Mouse (Mus musculus): Measurements from ENCODE around the gene Vps37b. TPM values are rescaled to one million over a fixed set of nuclear protein-coding genes. Genes with fewer than 3 reads are reported as not detected.
"Not testable (repeated sequence)": the region's sequence is repeated elsewhere in the genome, so short reads cannot be mapped to it uniquely, and the experiment has no call there.

Vps37b gene
- polyA plus RNA-seq, 1 experiment from 2014 or later, result 50.7 TPM

DNA sequence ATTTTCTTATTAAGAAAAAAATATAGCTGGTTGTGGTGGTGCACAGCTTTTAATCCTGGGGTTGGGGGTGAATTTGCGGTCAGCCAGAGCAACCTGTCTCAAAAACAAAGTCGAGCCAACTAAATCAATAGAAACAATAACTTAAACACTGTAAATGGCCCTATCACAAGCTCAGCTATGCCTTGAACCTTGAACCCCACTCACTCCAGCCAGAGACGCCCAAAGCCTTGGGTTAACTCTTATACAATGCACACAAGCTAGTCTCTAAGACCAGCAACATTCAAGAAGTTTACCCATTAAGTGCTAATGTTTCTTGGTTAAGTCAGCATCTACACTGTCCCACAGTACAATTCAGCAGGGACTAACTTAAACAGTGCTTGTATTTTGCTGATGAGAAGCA is 37.6 kb upstream of the Vps37b start:
- H3K4me3 ChIP-seq (ENCODE audit: low read depth, low read length), result no peak overlapping the region
- H3K27me3 ChIP-seq (ENCODE audit: control insufficient read depth, insufficient read depth, low read length), result no peaks in the 10 kb centered on the region
- no peak overlapping the region for H3K9ac ChIP-seq (ENCODE audit: low read length)
- no peaks in the 10 kb centered on the region for H3K9me3 ChIP-seq (ENCODE audit: control insufficient read depth, low read length)
- no peak overlapping the region for H3K27ac ChIP-seq (ENCODE audit: low read depth, low read length)
- no peak overlapping the region for H3K4me2 ChIP-seq
- H3K36me3 ChIP-seq (ENCODE audit: control insufficient read depth, insufficient read depth, low read length), result no peaks in the 10 kb centered on the region
- no peaks in the 10 kb centered on the region; the same call in 1 of the 2 replicates for H3K4me1 ChIP-seq (ENCODE audit: control insufficient read depth, insufficient read depth, low read length)
- 83% methylated on average over 3 of the region's 3 CpGs for WGBS
- no peak for ATAC-seq (ENCODE audit: low FRiP score)
- no peak for DNase-seq (ENCODE audit: low spot score, missing footprints)

DNA sequence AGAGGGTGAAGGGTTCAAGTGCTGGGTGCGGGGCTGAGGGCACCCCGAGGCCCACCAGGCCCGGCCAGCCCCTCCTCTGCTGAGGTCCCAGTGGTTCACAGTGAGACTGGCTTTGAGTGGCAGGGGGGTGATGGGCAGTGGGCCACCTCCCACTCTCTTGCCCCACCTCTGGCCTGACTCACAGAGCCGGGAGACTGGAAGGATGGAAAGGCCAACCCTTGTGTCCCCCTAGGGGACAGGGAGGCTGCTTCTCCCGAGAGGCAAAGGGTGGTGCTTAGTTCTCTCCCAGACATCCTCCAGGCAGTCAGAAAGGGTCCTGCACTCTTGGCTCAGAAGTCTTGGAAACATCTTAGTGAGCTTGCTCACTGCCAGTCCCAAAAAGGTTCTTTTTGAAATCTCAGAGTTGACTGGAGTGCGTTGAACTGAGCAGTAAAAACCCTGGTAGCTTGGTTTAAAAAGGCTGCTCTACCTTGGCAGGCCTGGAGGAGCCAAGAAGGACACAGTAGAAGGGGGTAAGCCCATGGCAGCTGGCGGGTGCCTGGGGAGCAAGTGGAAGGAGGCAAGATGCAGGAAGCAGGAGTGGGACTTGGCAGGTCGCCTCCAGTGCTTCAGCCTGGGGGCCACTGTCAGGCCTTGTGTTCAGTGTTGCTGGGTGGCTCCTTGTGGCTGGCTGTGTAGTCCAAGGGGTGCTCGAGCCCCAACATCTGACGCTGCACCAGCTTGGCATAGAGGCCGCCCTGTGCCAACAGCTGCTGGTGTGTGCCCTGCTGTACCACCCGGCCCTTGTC is 30.2 kb upstream of the Vps37b start:
- no peak overlapping the region for H3K4me2 ChIP-seq
- H3K4me3 ChIP-seq (ENCODE audit: low read depth, low read length), result no peak overlapping the region
- H3K9me3 ChIP-seq (ENCODE audit: control insufficient read depth, low read length), result no peaks in the 10 kb centered on the region
- no peaks in the 10 kb centered on the region for H3K27me3 ChIP-seq (ENCODE audit: control insufficient read depth, insufficient read depth, low read length)
- no peaks in the 10 kb centered on the region for H3K4me1 ChIP-seq (ENCODE audit: control insufficient read depth, insufficient read depth, low read length)
- DNase-seq (ENCODE audit: low spot score, missing footprints) (no peak), ATAC-seq (ENCODE audit: low FRiP score) (no peak)
- no peaks in the 10 kb centered on the region for H3K36me3 ChIP-seq (ENCODE audit: control insufficient read depth, insufficient read depth, low read length)
- 77% methylated on average over 12 of the region's 12 CpGs for WGBS
- no peak overlapping the region for H3K27ac ChIP-seq (ENCODE audit: low read depth, low read length)
- no peak overlapping the region for H3K9ac ChIP-seq (ENCODE audit: low read length)

DNA sequence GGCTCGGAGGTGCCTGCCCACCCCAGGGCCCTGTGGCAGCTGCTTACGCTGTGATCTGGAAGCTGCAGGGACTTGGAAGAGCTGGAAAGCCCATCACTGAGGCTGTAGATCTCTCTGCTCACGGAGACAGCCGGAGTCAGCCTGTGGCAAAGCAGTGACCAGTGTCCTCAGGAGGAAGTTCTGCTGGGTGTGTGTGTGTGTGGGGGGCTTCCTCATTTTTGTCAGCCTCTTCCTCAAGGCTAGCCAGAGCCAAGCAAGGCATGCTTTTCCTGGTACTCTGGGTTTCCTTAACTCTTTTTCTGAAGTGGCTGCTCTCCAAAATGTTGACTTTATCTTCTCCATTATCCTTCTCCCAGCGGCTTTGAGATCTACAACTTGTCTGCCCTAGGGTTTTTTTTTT is 27.6 kb upstream of the Vps37b start:
- Histone ChIP-seq H3K4me3 (ENCODE audit: low read depth, low read length) (no peak overlapping the region), H3K9ac (ENCODE audit: low read length) (no peak overlapping the region), H3K27ac (ENCODE audit: low read depth, low read length) (no peak overlapping the region), H3K27me3 (ENCODE audit: control insufficient read depth, insufficient read depth, low read length) (no peaks in the 10 kb centered on the region), H3K4me1 (ENCODE audit: control insufficient read depth, insufficient read depth, low read length) (no peaks in the 10 kb centered on the region), H3K4me2 (no peak overlapping the region), H3K36me3 (ENCODE audit: control insufficient read depth, insufficient read depth, low read length) (no peaks in the 10 kb centered on the region; the same call in 1 of the 2 replicates), H3K9me3 (ENCODE audit: control insufficient read depth, low read length) (peaks cover 3% of the 10 kb centered on the region; the same call in 1 of the 2 replicates)
- WGBS, result 73% methylated on average over 5 of the region's 5 CpGs
- DNase-seq (ENCODE audit: low spot score, missing footprints), result no peak
- ATAC-seq (ENCODE audit: low FRiP score), result no peak

DNA sequence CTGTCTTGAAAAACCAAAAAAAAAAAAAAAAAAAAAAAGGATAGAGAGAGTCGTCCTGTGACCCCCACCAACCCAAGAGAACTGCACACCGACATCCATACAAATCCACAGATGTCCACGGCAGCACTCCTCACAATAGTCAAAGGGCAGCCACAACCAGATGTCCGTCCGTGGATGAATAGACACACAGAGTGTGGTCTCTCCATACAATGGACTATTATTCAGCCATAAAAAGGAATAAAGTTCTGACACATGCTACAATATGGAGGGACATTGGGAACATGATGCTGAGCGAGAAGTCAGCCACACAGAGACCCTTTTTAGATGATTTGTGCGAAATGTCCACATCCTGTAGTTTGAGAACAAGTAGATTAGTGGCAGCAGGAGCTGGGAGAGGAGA is 26.7 kb upstream of the Vps37b start:
- H3K27ac ChIP-seq (ENCODE audit: low read depth, low read length), result no peak overlapping the region
- ATAC-seq (ENCODE audit: low FRiP score), result no peak
- H3K27me3 ChIP-seq (ENCODE audit: control insufficient read depth, insufficient read depth, low read length), result no peaks in the 10 kb centered on the region
- H3K9ac ChIP-seq (ENCODE audit: low read length), result no peak overlapping the region
- H3K9me3 ChIP-seq (ENCODE audit: control insufficient read depth, low read length), result peaks cover 3% of the 10 kb centered on the region; the same call in 1 of the 2 replicates
- H3K36me3 ChIP-seq (ENCODE audit: control insufficient read depth, insufficient read depth, low read length), result no peaks in the 10 kb centered on the region; the same call in 1 of the 2 replicates
- H3K4me1 ChIP-seq (ENCODE audit: control insufficient read depth, insufficient read depth, low read length), result no peaks in the 10 kb centered on the region
- 66% methylated on average over 7 of the region's 7 CpGs for WGBS
- no peak for DNase-seq (ENCODE audit: low spot score, missing footprints)
- no peak overlapping the region for H3K4me3 ChIP-seq (ENCODE audit: low read depth, low read length)
- H3K4me2 ChIP-seq, result no peak overlapping the region

DNA sequence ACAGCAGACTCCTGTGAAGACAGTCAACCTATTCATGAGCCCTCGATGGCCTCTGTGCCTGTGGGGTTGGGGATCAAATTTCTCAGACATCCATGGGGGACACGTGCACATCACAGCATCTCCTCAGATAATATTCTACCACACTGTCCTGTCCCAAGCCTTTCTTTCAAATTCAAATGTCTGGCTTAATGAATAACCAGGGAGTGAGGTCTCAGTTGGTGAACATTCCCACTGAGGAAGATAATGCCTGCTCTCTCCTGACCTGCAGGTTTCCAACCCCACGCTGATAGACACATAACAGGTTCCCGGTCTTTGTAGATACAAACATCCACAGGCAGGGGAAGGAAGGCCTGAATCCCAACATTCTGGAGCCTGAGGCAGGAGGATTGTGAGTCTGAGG is 24.9 kb upstream of the Vps37b start:
- 47% methylated on average over 4 of the region's 4 CpGs for WGBS

DNA sequence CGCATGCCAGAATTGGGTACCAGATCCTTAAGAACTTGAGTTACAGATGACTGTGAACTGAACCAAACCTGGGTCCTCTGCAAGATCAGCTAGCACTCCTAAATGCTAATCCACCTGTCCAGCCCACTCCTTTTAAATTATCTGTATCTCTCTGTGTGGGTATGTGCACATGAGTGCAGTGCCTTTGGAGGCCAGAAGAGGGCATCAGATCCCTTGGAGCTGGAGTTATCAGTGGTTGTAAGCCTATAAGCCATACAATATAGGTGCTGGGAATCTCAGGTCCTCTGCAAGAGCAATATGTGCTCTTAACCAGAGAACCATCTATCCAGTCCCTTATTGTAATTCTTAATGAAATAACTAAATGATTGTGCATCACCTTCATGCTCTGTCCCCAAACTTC is 24.1 kb upstream of the Vps37b start:
- no peaks in the 10 kb centered on the region for H3K27me3 ChIP-seq (ENCODE audit: control insufficient read depth, insufficient read depth, low read length)

More for the DNA sequence above, 24.9 kb upstream of the Vps37b start:
- H3K9ac ChIP-seq (ENCODE audit: low read length), result no peak overlapping the region
- peak; percentile 78 for DNase-seq (ENCODE audit: low spot score, missing footprints)
- H3K27ac ChIP-seq (ENCODE audit: low read depth, low read length), result no peak overlapping the region
- no peak overlapping the region for H3K4me3 ChIP-seq (ENCODE audit: low read depth, low read length)
- no peaks in the 10 kb centered on the region; the same call in 1 of the 2 replicates for H3K36me3 ChIP-seq (ENCODE audit: control insufficient read depth, insufficient read depth, low read length)
- H3K9me3 ChIP-seq (ENCODE audit: control insufficient read depth, low read length), result peaks cover 3% of the 10 kb centered on the region; the same call in 1 of the 2 replicates
- no peak for ATAC-seq (ENCODE audit: low FRiP score)
- no peaks in the 10 kb centered on the region for H3K4me1 ChIP-seq (ENCODE audit: control insufficient read depth, insufficient read depth, low read length)
- H3K4me2 ChIP-seq, result no peak overlapping the region
- no peaks in the 10 kb centered on the region for H3K27me3 ChIP-seq (ENCODE audit: control insufficient read depth, insufficient read depth, low read length)

DNA sequence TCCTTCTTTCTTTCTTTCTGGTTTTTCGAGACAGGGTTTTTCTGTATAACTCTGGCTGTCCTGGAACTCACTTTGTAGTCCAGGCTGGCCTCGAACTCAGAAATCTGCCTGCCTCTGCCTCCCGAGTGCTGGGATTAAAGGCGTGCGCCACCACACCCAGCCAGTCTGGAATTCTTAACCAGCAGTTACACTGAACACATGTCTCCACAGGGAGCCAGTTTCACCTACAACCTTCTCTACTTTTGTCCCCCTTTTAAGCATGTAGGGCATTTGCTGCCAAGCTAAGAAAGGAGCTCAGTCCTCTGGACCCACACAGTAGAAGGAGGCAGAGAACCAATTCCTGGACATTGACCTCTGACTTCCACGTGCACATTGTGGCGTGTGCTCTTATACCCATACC is 20.6 kb upstream of the Vps37b start:
- WGBS, result 90% methylated on average over 7 of the region's 7 CpGs
- not testable (repeated sequence) for H3K9me3 ChIP-seq (ENCODE audit: control insufficient read depth, low read length); H3K4me3 ChIP-seq (ENCODE audit: low read depth, low read length); H3K9ac ChIP-seq (ENCODE audit: low read length); H3K27ac ChIP-seq (ENCODE audit: low read depth, low read length); H3K4me1 ChIP-seq (ENCODE audit: control insufficient read depth, insufficient read depth, low read length); H3K4me2 ChIP-seq; ATAC-seq (ENCODE audit: low FRiP score); DNase-seq (ENCODE audit: low spot score, missing footprints); H3K36me3 ChIP-seq (ENCODE audit: control insufficient read depth, insufficient read depth, low read length); H3K27me3 ChIP-seq (ENCODE audit: control insufficient read depth, insufficient read depth, low read length)

More for the DNA sequence above, 24.1 kb upstream of the Vps37b start:
- Histone ChIP-seq H3K4me3 (ENCODE audit: low read depth, low read length) (no peak overlapping the region), H3K9me3 (ENCODE audit: control insufficient read depth, low read length) (peaks cover 3% of the 10 kb centered on the region; the same call in 1 of the 2 replicates), H3K4me2 (no peak overlapping the region), H3K4me1 (ENCODE audit: control insufficient read depth, insufficient read depth, low read length) (no peaks in the 10 kb centered on the region), H3K9ac (ENCODE audit: low read length) (no peak overlapping the region), H3K27ac (ENCODE audit: low read depth, low read length) (no peak overlapping the region), H3K36me3 (ENCODE audit: control insufficient read depth, insufficient read depth, low read length) (no peaks in the 10 kb centered on the region; the same call in 1 of the 2 replicates)
- 96% methylated on average over 1 of the region's 1 CpGs for WGBS
- DNase-seq (ENCODE audit: low spot score, missing footprints) (peak; percentile 73), ATAC-seq (ENCODE audit: low FRiP score) (no peak)

DNA sequence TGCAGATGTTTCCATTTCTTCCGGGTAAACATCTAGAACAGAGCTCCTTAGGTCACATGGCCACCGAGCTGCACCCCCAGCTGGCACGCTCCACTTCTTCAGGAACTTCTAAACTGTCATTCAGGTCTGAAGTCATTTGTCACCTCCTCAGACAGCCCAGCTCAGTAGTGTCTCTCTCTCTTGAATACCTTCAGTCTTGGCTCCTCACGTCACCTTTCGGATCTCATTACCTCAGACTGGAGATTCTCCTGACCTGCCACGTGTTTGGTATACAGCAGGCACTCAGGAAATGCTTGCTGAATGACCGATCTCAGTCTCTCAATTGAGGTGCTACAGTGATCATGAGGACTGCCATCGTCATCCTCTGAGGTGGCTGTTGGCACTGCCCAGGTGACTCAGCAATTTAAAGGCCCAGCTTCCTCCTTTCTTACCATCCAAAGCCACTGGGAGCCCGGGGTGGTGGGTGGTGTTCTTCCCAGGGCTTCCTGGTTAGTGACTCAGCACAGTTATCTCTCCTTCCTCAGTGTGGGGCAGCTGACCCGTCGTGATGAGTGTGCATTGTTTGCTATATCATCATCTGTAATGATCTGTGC is 19.9 kb upstream of the Vps37b start:
- H3K27me3 ChIP-seq (ENCODE audit: control insufficient read depth, insufficient read depth, low read length), result no peaks in the 10 kb centered on the region
- H3K4me3 ChIP-seq (ENCODE audit: low read depth, low read length), result no peak overlapping the region
- H3K4me2 ChIP-seq, result no peak overlapping the region
- DNase-seq (ENCODE audit: low spot score, missing footprints) (no peak), ATAC-seq (ENCODE audit: low FRiP score) (no peak)
- WGBS, result 87% methylated on average over 11 of the region's 11 CpGs
- H3K36me3 ChIP-seq (ENCODE audit: control insufficient read depth, insufficient read depth, low read length), result no peaks in the 10 kb centered on the region; the same call in 1 of the 2 replicates
- no peaks in the 10 kb centered on the region; the same call in 1 of the 2 replicates for H3K4me1 ChIP-seq (ENCODE audit: control insufficient read depth, insufficient read depth, low read length)
- H3K9me3 ChIP-seq (ENCODE audit: control insufficient read depth, low read length), result peaks cover 3% of the 10 kb centered on the region; the same call in 1 of the 2 replicates
- H3K9ac ChIP-seq (ENCODE audit: low read length), result no peak overlapping the region
- no peak overlapping the region for H3K27ac ChIP-seq (ENCODE audit: low read depth, low read length)
